Mouse (Mus musculus) lung, postnatal 0 days (tissue): ENCODE results near the gene Sod3.

Experiments used
- CTCF ChIP-seq: IDR thresholded peaks from 2 replicates; pipeline ENCODE4 v1.5.1; 2016; ENCODE audit warnings: antibody characterized with exemption, mild to moderate bottlenecking
- EP300 ChIP-seq: IDR thresholded peaks from 2 replicates; pipeline ENCODE4 v1.6.1; 2016; ENCODE audit warnings: antibody characterized with exemption, mild to moderate bottlenecking, control low read depth

- no peak for TF ChIP-seq CTCF
- TF ChIP-seq EP300, result no peak
Measured at GRCm38 (mm10) chr5:52352730-52353129, 10.9 kb upstream of the Sod3 start.
